Mouse (Mus musculus): ENCODE measurements around the gene Twist2.

GRCm38 (mm10) chr1:91802406-91803121 is 1.3 kb downstream of the Twist2 start:
- TF ChIP-seq CTCF (IDR thresholded peaks at IDR 0.05) (no peak), EP300 (IDR thresholded peaks at IDR 0.05) (no peak)
